Mouse (Mus musculus): Measurements from ENCODE around the gene Manba. TPM values are rescaled to one million over a fixed set of nuclear protein-coding genes. Genes with fewer than 3 reads are reported as not detected.

Manba gene
- total and polyA plus RNA-seq, 3 experiments: 30.9 to 35.2 (median 31.5) TPM

- Histone ChIP-seq H3K4me2 (ENCODE audit: insufficient read depth, low read depth, poor library complexity, severe bottlenecking) (no peak overlapping the region), H3K9ac (ENCODE audit: insufficient read depth, low read depth) (no peak overlapping the region), H3K4me1 (ENCODE audit: control insufficient read depth in 1 of 2, insufficient read depth in 2 of 2) (peaks cover 0 to 14% of the 10 kb centered on the region in 2 experiments; a peak in 2 of 4 replicates), H3K9me3 (replicated peaks; ENCODE audit: low read length) (peaks cover 2% of the 10 kb centered on the region), H3K36me3 (replicated peaks in 1 of 2; ENCODE audit: control insufficient read depth in 1 of 2, insufficient read depth in 1 of 2, low read length in 1 of 2) (peaks cover 18 to 64% of the 10 kb centered on the region in 2 experiments), H3K79me2 (replicated peaks; ENCODE audit: control insufficient read depth, extremely low read depth, insufficient read depth, poor library complexity, severe bottlenecking) (no peaks in the 10 kb centered on the region), H3K27me3 (replicated peaks) (no peaks in the 10 kb centered on the region), H3K4me3 (replicated peaks in 1 of 3; ENCODE audit: low read depth in 2 of 3, low read length in 2 of 3, poor library complexity in 1 of 3) (no peak overlapping the region), H3K27ac (ENCODE audit: insufficient read depth, low read depth) (no peak overlapping the region)
- dilution Hi-C loops (cut with MboI; ENCODE audit: extremely low pct_ligation_motif_present, extremely low pct_unique_long_range_greater_than_20kb, low sequenced_read_pairs) (no loop called here), in situ Hi-C loops (cut with MboI; ENCODE audit: low pct_ligation_motif_present, low pct_unique_long_range_greater_than_20kb, low sequenced_read_pairs) (no loop called here)
- TF ChIP-seq E2F4 (IDR thresholded peaks at IDR 0.05; ENCODE audit: insufficient replicate concordance, low read depth, low read length): no peak
- no peak for TF ChIP-seq MEF2A (IDR thresholded peaks at IDR 0.05; ENCODE audit: borderline replicate concordance, low read depth, low read length)
- TF ChIP-seq ETS1 (conservative IDR thresholded peaks at IDR 0.05; ENCODE audit: low read depth, low read length): no peak
- TF ChIP-seq UBTF (IDR thresholded peaks at IDR 0.05; ENCODE audit: low read depth, low read length): no peak
- TF ChIP-seq BHLHE40 (IDR thresholded peaks at IDR 0.05; ENCODE audit: low read depth, low read length): no peak
- TF ChIP-seq HCFC1 (IDR thresholded peaks at IDR 0.05; ENCODE audit: low read depth, low read length): no peak
- no peak for TF ChIP-seq CHD1 (IDR thresholded peaks at IDR 0.05; ENCODE audit: low read depth, low read length)
- no peak for TF ChIP-seq TBP (conservative IDR thresholded peaks at IDR 0.05; ENCODE audit: low read depth, low read length)
- TF ChIP-seq PAX5 (IDR thresholded peaks at IDR 0.05; ENCODE audit: low read length): no peak
- no peak for TF ChIP-seq CHD2 (IDR thresholded peaks at IDR 0.05; ENCODE audit: low read length)
- no peak for TF ChIP-seq JUN (IDR thresholded peaks at IDR 0.05; ENCODE audit: insufficient read depth, low read depth, low read length)
- TF ChIP-seq POLR2A (IDR thresholded peaks at IDR 0.05; ENCODE audit: low read depth, low read length): no peak
- no peak for TF ChIP-seq RAD21 (IDR thresholded peaks at IDR 0.05; ENCODE audit: low read depth, low read length)
- no peak for DNase-seq (ENCODE audit: extremely low read depth)
These were observed 44.3 kb downstream of the Manba start for GRCm38 (mm10) chr3:135529670-135530069.

- DNase-seq (ENCODE audit: extremely low read depth): no peak
- no peaks in the 10 kb centered on the region for H3K79me2 ChIP-seq (replicated peaks; ENCODE audit: control insufficient read depth, extremely low read depth, insufficient read depth, poor library complexity, severe bottlenecking)
- H3K4me3 ChIP-seq (replicated peaks in 1 of 3; ENCODE audit: low read depth in 2 of 3, low read length in 2 of 3, poor library complexity in 1 of 3): no peak overlapping the region
- peaks cover 0 to 12% of the 10 kb centered on the region in 2 experiments; a peak in 2 of 4 replicates for H3K4me1 ChIP-seq (ENCODE audit: control insufficient read depth in 1 of 2, insufficient read depth in 2 of 2)
- dilution Hi-C loops (cut with MboI; ENCODE audit: extremely low pct_ligation_motif_present, extremely low pct_unique_long_range_greater_than_20kb, low sequenced_read_pairs) (no loop called here), in situ Hi-C loops (cut with MboI; ENCODE audit: low pct_ligation_motif_present, low pct_unique_long_range_greater_than_20kb, low sequenced_read_pairs) (no loop called here)
- no peak overlapping the region for H3K9ac ChIP-seq (ENCODE audit: insufficient read depth, low read depth)
- no peak for TF ChIP-seq E2F4 (IDR thresholded peaks at IDR 0.05; ENCODE audit: insufficient replicate concordance, low read depth, low read length)
- TF ChIP-seq NRF1 (IDR thresholded peaks at IDR 0.05; ENCODE audit: low read depth, low read length): no peak
- TF ChIP-seq PAX5 (IDR thresholded peaks at IDR 0.05; ENCODE audit: low read length): no peak
- TF ChIP-seq ELF1 (IDR thresholded peaks at IDR 0.05; ENCODE audit: low read depth, low read length): no peak
- H3K9me3 ChIP-seq (replicated peaks; ENCODE audit: low read length): peaks cover 2% of the 10 kb centered on the region
- H3K27me3 ChIP-seq (replicated peaks): no peaks in the 10 kb centered on the region
- H3K27ac ChIP-seq (ENCODE audit: insufficient read depth, low read depth): no peak overlapping the region
- H3K4me2 ChIP-seq (ENCODE audit: insufficient read depth, low read depth, poor library complexity, severe bottlenecking): no peak overlapping the region
- H3K36me3 ChIP-seq (replicated peaks in 1 of 2; ENCODE audit: control insufficient read depth in 1 of 2, insufficient read depth in 1 of 2, low read length in 1 of 2): peaks cover 12 to 64% of the 10 kb centered on the region in 2 experiments
These were observed 46.4 kb downstream of the Manba start for GRCm38 (mm10) chr3:135531762-135532161.

Data from CH12.LX (cell line).